Mouse (Mus musculus): ENCODE data around the gene Ccnl2. TPM values are rescaled to one million over a fixed set of nuclear protein-coding genes. Genes with fewer than 3 reads are reported as not detected.

Ccnl2 gene
- polyA plus RNA-seq, 1 experiment from 2014 or later = 173 TPM

GRCm38 (mm10) chr4:155831205-155831766 lies 19.0 kb downstream of the Ccnl2 start, which contains the start of gene Aurkaip1:
Gene Aurkaip1, plus strand, starts transcription at chr4:155831272.
- no peaks in the 10 kb centered on the region for H3K9me3 ChIP-seq (replicated peaks)
- H3K4me2 ChIP-seq = peak within 1 kb of the TSS; percentile 67
- H3K4me1 ChIP-seq = peaks cover 27% of the 10 kb centered on the region
- H3K36me3 ChIP-seq = peaks cover 29% of the 10 kb centered on the region
- ATAC-seq (replicated peaks; ENCODE audit: low FRiP score) = peak; percentile 96
- H3K9ac ChIP-seq = peak within 1 kb of the TSS; percentile 81
- H3K27ac ChIP-seq = peak within 1 kb of the TSS; percentile 96
- H3K4me3 ChIP-seq (replicated peaks) = peak within 1 kb of the TSS; percentile 72
- no peaks in the 10 kb centered on the region for H3K27me3 ChIP-seq
- under 1% methylated on average over 49 of the region's 49 CpGs for WGBS

GRCm38 (mm10) chr4:155831831-155832230 lies 19.5 kb downstream of the Ccnl2 start:
- under 1% methylated on average over 25 of the region's 25 CpGs for WGBS
- ATAC-seq (replicated peaks; ENCODE audit: low FRiP score) = peak; percentile 9; the same call in 1 of the 2 replicates

GRCm38 (mm10) chr4:155832321-155832720 lies 20.0 kb downstream of the Ccnl2 start:
- Histone ChIP-seq H3K4me2 (peak overlapping the region; percentile 67), H3K4me3 (replicated peaks) (peak overlapping the region; percentile 72), H3K36me3 (peaks cover 19% of the 10 kb centered on the region), H3K9me3 (replicated peaks) (no peaks in the 10 kb centered on the region), H3K9ac (peak overlapping the region; percentile 81), H3K27ac (peak overlapping the region; percentile 96; the same call in 1 of the 2 replicates), H3K27me3 (no peaks in the 10 kb centered on the region), H3K4me1 (peaks cover 27% of the 10 kb centered on the region)
- no peak for ATAC-seq (replicated peaks; ENCODE audit: low FRiP score)
- WGBS = 49% methylated on average over 10 of the region's 10 CpGs

More at GRCm38 (mm10) chr4:155831831-155832230, 19.5 kb downstream of the Ccnl2 start:
- H3K4me3 ChIP-seq (replicated peaks) = peak overlapping the region; percentile 72
- H3K4me1 ChIP-seq = peaks cover 27% of the 10 kb centered on the region
- peak overlapping the region; percentile 67 for H3K4me2 ChIP-seq
- peak overlapping the region; percentile 81 for H3K9ac ChIP-seq
- peak overlapping the region; percentile 96 for H3K27ac ChIP-seq
- peaks cover 24% of the 10 kb centered on the region for H3K36me3 ChIP-seq
- H3K27me3 ChIP-seq = no peaks in the 10 kb centered on the region
- no peaks in the 10 kb centered on the region for H3K9me3 ChIP-seq (replicated peaks)

- H3K27me3 ChIP-seq = no peaks in the 10 kb centered on the region
- no peak overlapping the region for H3K27ac ChIP-seq
- H3K4me1 ChIP-seq = peaks cover 35% of the 10 kb centered on the region
- no peak for ATAC-seq (replicated peaks; ENCODE audit: low FRiP score)
- no peak overlapping the region for H3K9ac ChIP-seq
- H3K36me3 ChIP-seq = peaks cover 12% of the 10 kb centered on the region
- H3K4me3 ChIP-seq (replicated peaks) = no peak overlapping the region; the same call in 1 of the 2 replicates
- no peaks in the 10 kb centered on the region for H3K9me3 ChIP-seq (replicated peaks)
- H3K4me2 ChIP-seq = no peak overlapping the region; the same call in 1 of the 2 replicates
- WGBS = 85% methylated on average over 4 of the region's 4 CpGs
Measured at GRCm38 (mm10) chr4:155833234-155833633, 20.9 kb downstream of the Ccnl2 start.

- Histone ChIP-seq H3K27me3 (no peaks in the 10 kb centered on the region), H3K4me2 (peak overlapping the region; percentile 4; the same call in 1 of the 2 replicates), H3K4me3 (replicated peaks) (0 out of 2 replicates have a peak overlapping the region, but pooled peaks have one; percentile 0), H3K9me3 (replicated peaks) (no peaks in the 10 kb centered on the region), H3K4me1 (peaks cover 42% of the 10 kb centered on the region), H3K9ac (no peak overlapping the region), H3K27ac (peak overlapping the region; percentile 6), H3K36me3 (peaks cover 12% of the 10 kb centered on the region)
- 22% methylated on average over 2 of the region's 2 CpGs for WGBS
- ATAC-seq (replicated peaks; ENCODE audit: low FRiP score) = 0 out of 2 replicates have a peak, but pooled peaks have one; percentile 12
Measured at GRCm38 (mm10) chr4:155833836-155834235, 21.5 kb downstream of the Ccnl2 start.

- Histone ChIP-seq H3K4me1 (peaks cover 64% of the 10 kb centered on the region), H3K4me2 (no peak overlapping the region), H3K27ac (peak overlapping the region; percentile 91), H3K9me3 (replicated peaks) (no peaks in the 10 kb centered on the region), H3K27me3 (no peaks in the 10 kb centered on the region), H3K36me3 (peaks cover 14% of the 10 kb centered on the region), H3K4me3 (replicated peaks) (no peak overlapping the region), H3K9ac (no peak overlapping the region)
- ATAC-seq (replicated peaks; ENCODE audit: low FRiP score) = no peak
- WGBS = 75% methylated on average over 11 of the region's 11 CpGs
Measured at GRCm38 (mm10) chr4:155837404-155838010, 25.2 kb downstream of the Ccnl2 start.

- no peak for ATAC-seq (replicated peaks; ENCODE audit: low FRiP score)
- Histone ChIP-seq H3K36me3 (peaks cover 14% of the 10 kb centered on the region), H3K9ac (no peak overlapping the region; the same call in 1 of the 2 replicates), H3K4me2 (peak overlapping the region; percentile 77), H3K9me3 (replicated peaks) (no peaks in the 10 kb centered on the region), H3K27me3 (no peaks in the 10 kb centered on the region), H3K4me3 (replicated peaks) (no peak overlapping the region), H3K4me1 (peaks cover 55% of the 10 kb centered on the region), H3K27ac (peak overlapping the region; percentile 91)
- 52% methylated on average over 8 of the region's 8 CpGs for WGBS
Measured at GRCm38 (mm10) chr4:155838187-155839153, 26.2 kb downstream of the Ccnl2 start.

- Histone ChIP-seq H3K4me2 (peak within 1 kb of the TSS; percentile 77), H3K4me3 (replicated peaks) (peak within 1 kb of the TSS; percentile 50), H3K27ac (peak within 1 kb of the TSS; percentile 91), H3K27me3 (no peaks in the 10 kb centered on the region), H3K36me3 (peaks cover 16% of the 10 kb centered on the region), H3K9me3 (replicated peaks) (no peaks in the 10 kb centered on the region), H3K9ac (peak within 1 kb of the TSS; percentile 51), H3K4me1 (peaks cover 45% of the 10 kb centered on the region)
- under 1% methylated on average over 16 of the region's 16 CpGs for WGBS
- peak; percentile 95 for ATAC-seq (replicated peaks; ENCODE audit: low FRiP score)
Measured at GRCm38 (mm10) chr4:155839483-155839910, 27.2 kb downstream of the Ccnl2 start, which contains the start of gene Mxra8. Gene Mxra8, plus strand, starts transcription at chr4:155839680.

- no peaks in the 10 kb centered on the region for H3K9me3 ChIP-seq (replicated peaks)
- peak overlapping the region; percentile 51 for H3K9ac ChIP-seq
- H3K4me3 ChIP-seq (replicated peaks) = peak overlapping the region; percentile 50
- peak overlapping the region; percentile 77 for H3K4me2 ChIP-seq
- peaks cover 45% of the 10 kb centered on the region for H3K4me1 ChIP-seq
- no peaks in the 10 kb centered on the region for H3K27me3 ChIP-seq
- H3K36me3 ChIP-seq = peaks cover 16% of the 10 kb centered on the region
- ATAC-seq (replicated peaks; ENCODE audit: low FRiP score) = peak; percentile 5
- H3K27ac ChIP-seq = peak overlapping the region; percentile 91
- WGBS = 10% methylated on average over 8 of the region's 8 CpGs
Measured at GRCm38 (mm10) chr4:155840076-155841002, 28.1 kb downstream of the Ccnl2 start.

- WGBS = under 1% methylated on average over 32 of the region's 32 CpGs
- H3K4me3 ChIP-seq (replicated peaks) = peak overlapping the region; percentile 50
Measured at GRCm38 (mm10) chr4:155841003-155841454, 28.7 kb downstream of the Ccnl2 start.

More at GRCm38 (mm10) chr4:155841003-155841454, 28.7 kb downstream of the Ccnl2 start:
- Histone ChIP-seq H3K9ac (peak overlapping the region; percentile 51), H3K36me3 (peaks cover 16% of the 10 kb centered on the region), H3K27ac (peak overlapping the region; percentile 33; the same call in 1 of the 2 replicates), H3K27me3 (no peaks in the 10 kb centered on the region), H3K4me2 (peak overlapping the region; percentile 77), H3K4me1 (peaks cover 45% of the 10 kb centered on the region), H3K9me3 (replicated peaks) (no peaks in the 10 kb centered on the region)
- ATAC-seq (replicated peaks; ENCODE audit: low FRiP score) = peak; percentile 26

All from kidney, embryonic 15.5 days (tissue).